Mouse (Mus musculus) WW6 (cell line): ENCODE data around the gene Vkorc1.
A peak's percentile ranks its signal among the peaks of the same experiment; 100 is the strongest.

Experiments
- DNase-seq: peaks from one replicate; pipeline ENCODE4 v3.0.0-alpha.2; 2013; ENCODE audit warnings: low read depth, low spot score

The Vkorc1 gene

GRCm38 (mm10) chr7:127876467-127877348 lies 18.7 kb downstream of the Vkorc1 start, which contains the start of gene Zfp668:
Gene Zfp668, minus strand, starts transcription at chr7:127876828.
- peak; percentile 86 for DNase-seq

GRCm38 (mm10) chr7:127876041-127876466 lies 19.4 kb downstream of the Vkorc1 start, which contains the start of gene Zfp646:
Gene Zfp646, plus strand, starts transcription at chr7:127876221.
- peak; percentile 63 for DNase-seq

- peak; percentile 52 for DNase-seq
These were observed 19.8 kb downstream of the Vkorc1 start for GRCm38 (mm10) chr7:127875627-127876001.

- no peak for DNase-seq
These were observed 20.4 kb downstream of the Vkorc1 start for GRCm38 (mm10) chr7:127874812-127875626.

- no peak for DNase-seq
These were observed 25.1 kb downstream of the Vkorc1 start for GRCm38 (mm10) chr7:127870136-127870821.

GRCm38 (mm10) chr7:127869149-127869810 lies 26.1 kb downstream of the Vkorc1 start:
- DNase-seq, result no peak

GRCm38 (mm10) chr7:127867641-127868040 lies 27.8 kb downstream of the Vkorc1 start:
- DNase-seq, result peak; percentile 28

GRCm38 (mm10) chr7:127866434-127866833 lies 29.0 kb downstream of the Vkorc1 start:
- no peak for DNase-seq

GRCm38 (mm10) chr7:127858258-127858657 lies 37.2 kb downstream of the Vkorc1 start:
- DNase-seq, result no peak

GRCm38 (mm10) chr7:127850906-127851305 lies 44.5 kb downstream of the Vkorc1 start:
- DNase-seq, result no peak

GRCm38 (mm10) chr7:127849973-127850875 lies 45.2 kb downstream of the Vkorc1 start:
- DNase-seq, result no peak
